Mouse (Mus musculus) retina, embryonic 14.5 days (tissue): ENCODE measurements around the gene Slc17a9.

Experiments
- DNase-seq: peaks from one replicate; pipeline ENCODE4 v3.0.0-alpha.2; 2015; ENCODE audit warnings: low spot score

Gene Slc17a9

GRCm38 (mm10) chr2:180754976-180755688, 30.1 kb downstream of the Slc17a9 start:
- no peak for DNase-seq

GRCm38 (mm10) chr2:180755896-180756295, 30.8 kb downstream of the Slc17a9 start:
- peak; percentile 79 for DNase-seq

GRCm38 (mm10) chr2:180756786-180757185, 31.7 kb downstream of the Slc17a9 start:
- no peak for DNase-seq

GRCm38 (mm10) chr2:180758513-180759263, 33.6 kb downstream of the Slc17a9 start:
- peak; percentile 48 for DNase-seq

GRCm38 (mm10) chr2:180764986-180765385, 39.9 kb downstream of the Slc17a9 start:
- DNase-seq: peak; percentile 52

GRCm38 (mm10) chr2:180765713-180766112, 40.6 kb downstream of the Slc17a9 start:
- no peak for DNase-seq

- no peak for DNase-seq
Measured at GRCm38 (mm10) chr2:180775223-180775622, 50.2 kb downstream of the Slc17a9 start.

GRCm38 (mm10) chr2:180775641-180776040, 50.6 kb downstream of the Slc17a9 start:
- DNase-seq: no peak

- DNase-seq: no peak
Measured at GRCm38 (mm10) chr2:180776793-180777192, 51.7 kb downstream of the Slc17a9 start, which contains the start of gene Bhlhe23. Gene Bhlhe23, minus strand, starts transcription at chr2:180776900.

- DNase-seq: peak; percentile 85
Measured at GRCm38 (mm10) chr2:180779226-180780104, 54.4 kb downstream of the Slc17a9 start.

- DNase-seq: no peak
Measured at GRCm38 (mm10) chr2:180780282-180780681, 55.2 kb downstream of the Slc17a9 start.

GRCm38 (mm10) chr2:180786732-180787131, 61.7 kb downstream of the Slc17a9 start:
- peak; percentile 76 for DNase-seq

- no peak for DNase-seq
Measured at GRCm38 (mm10) chr2:180787566-180788232, 62.6 kb downstream of the Slc17a9 start.

GRCm38 (mm10) chr2:180788386-180788785, 63.3 kb downstream of the Slc17a9 start:
- no peak for DNase-seq

GRCm38 (mm10) chr2:180788843-180789242, 63.8 kb downstream of the Slc17a9 start:
- peak; percentile 41 for DNase-seq

GRCm38 (mm10) chr2:180791674-180792073, 66.6 kb downstream of the Slc17a9 start:
- DNase-seq: peak; percentile 76
